Mouse (Mus musculus) lung, adult 10 weeks (tissue): ENCODE results near the gene Khdc1b. TPM values are rescaled to one million over a fixed set of nuclear protein-coding genes. Genes with fewer than 3 reads are reported as not detected.

Experiments
- polyA plus RNA-seq: library from polyadenylated mRNA; stranded (reverse); fragments of 350-450 nt; fragmentation: Illumina TruSeq; extraction: RNeasy Lipid Tissue Mini Kit (QIAGEN cat#74804); gene quantifications from one replicate; pipeline ENCODE4 v1.2.3, GENCODE M21; 2014; ENCODE audit warnings: low read depth, low replicate concordance; ENCODE audit not compliant: insufficient read depth

The Khdc1b gene
- polyA plus RNA-seq: 0.10 TPM

DNA sequence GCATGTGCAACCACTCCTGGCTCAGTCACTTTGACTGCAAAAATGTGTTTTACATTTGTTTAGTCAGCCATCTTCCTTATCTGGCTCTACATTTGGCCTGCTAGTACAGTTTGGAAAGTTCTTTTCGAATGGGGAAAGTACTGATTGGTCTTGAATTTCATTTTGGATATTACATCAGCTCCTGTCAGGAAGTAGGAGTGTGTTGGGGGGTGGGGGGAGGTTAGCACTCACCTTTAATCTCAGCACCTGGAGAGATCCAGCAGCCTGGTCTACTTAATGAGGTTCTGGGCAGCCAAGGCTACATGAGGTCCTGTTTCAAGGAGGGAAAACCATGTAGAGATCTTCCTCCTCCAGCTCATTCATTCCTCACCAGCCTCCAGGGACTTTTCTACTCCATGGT lies at the start of gene Khdc1b:
Gene Khdc1b, plus strand, starts transcription at position 301 of the 400 bp plus-strand sequence.

GRCm38 (mm10) chr1:21349341-21349740 lies 34.0 kb upstream of the Khdc1b start, which contains the start of gene Khdc1a:
TSS of gene Khdc1a (plus strand) at chr1:21349641.

GRCm38 (mm10) chr1:21368031-21368430 lies 15.3 kb upstream of the Khdc1b start, which contains the start of gene Khdc1c:
TSS of gene Khdc1c (plus strand) at chr1:21368331.

Other genes with a start within 250 kb of the Khdc1b start
- gene Tmem14a, start 165.0 kb upstream of the Khdc1b start, polyA plus RNA-seq: 10.1 TPM
- gene Gsta3, start 143.0 kb upstream of the Khdc1b start, polyA plus RNA-seq: 285 TPM
- gene Khdc1a, start 33.9 kb upstream of the Khdc1b start, polyA plus RNA-seq: 0.41 TPM
- gene Khdc1c, start 15.2 kb upstream of the Khdc1b start, polyA plus RNA-seq: 0.12 TPM